Mouse (Mus musculus): Measurements from ENCODE around the gene Bhlha15.

Gene Bhlha15

GRCm38 (mm10) chr5:144234714-144235113 is 44.6 kb downstream of the Bhlha15 start:
- DNase-seq = no peak

- no peak for DNase-seq
These were observed 48.9 kb downstream of the Bhlha15 start for GRCm38 (mm10) chr5:144238969-144239368.
